Mouse (Mus musculus): ENCODE results near the gene Zfp329.
"Not testable (repeated sequence)": the region's sequence is repeated elsewhere in the genome, so short reads cannot be mapped to it uniquely, and the experiment has no call there.

Gene Zfp329

GRCm38 (mm10) chr7:12818521-12819295 is at the start of gene Zfp329:
Zfp329 (minus strand) TSS chr7:12818858.
- DNase-seq (ENCODE audit: low read depth, low spot score), result peak; percentile 95

DNA sequence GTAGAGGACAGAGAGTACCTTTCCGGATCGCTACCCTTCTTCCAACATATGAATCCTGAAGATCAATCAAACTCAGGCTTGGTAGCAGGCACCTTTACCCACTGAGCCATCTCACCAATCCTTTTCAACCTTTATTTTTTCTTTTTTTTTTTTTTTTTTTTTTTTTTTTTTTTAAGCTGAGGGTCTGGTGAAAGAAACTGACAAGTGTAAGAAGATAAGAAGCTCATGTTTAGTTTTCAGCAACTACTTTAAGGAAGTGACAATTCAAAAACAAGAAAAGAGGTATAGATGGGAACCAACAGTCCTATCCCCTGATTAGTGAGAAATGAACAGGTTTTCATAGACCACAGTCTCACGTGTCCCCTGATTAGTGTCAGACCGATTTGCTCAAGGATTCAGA is 17.1 kb upstream of the Zfp329 start:
- DNase-seq (ENCODE audit: low read depth, low spot score), result no peak
- Histone ChIP-seq H3K27me3 (ENCODE audit: control insufficient read depth, insufficient read depth, low read length, poor library complexity, severe bottlenecking) (no peaks in the 10 kb centered on the region), H3K36me3 (ENCODE audit: control insufficient read depth, insufficient read depth, low read length, poor library complexity, severe bottlenecking) (peaks cover 23% of the 10 kb centered on the region)

More at GRCm38 (mm10) chr7:12818521-12819295, at the start of gene Zfp329:
- Histone ChIP-seq H3K27me3 (ENCODE audit: control insufficient read depth, insufficient read depth, low read length, poor library complexity, severe bottlenecking) (no peaks in the 10 kb centered on the region), H3K36me3 (ENCODE audit: control insufficient read depth, insufficient read depth, low read length, poor library complexity, severe bottlenecking) (peaks cover 3% of the 10 kb centered on the region; the same call in 1 of the 2 replicates)

DNA sequence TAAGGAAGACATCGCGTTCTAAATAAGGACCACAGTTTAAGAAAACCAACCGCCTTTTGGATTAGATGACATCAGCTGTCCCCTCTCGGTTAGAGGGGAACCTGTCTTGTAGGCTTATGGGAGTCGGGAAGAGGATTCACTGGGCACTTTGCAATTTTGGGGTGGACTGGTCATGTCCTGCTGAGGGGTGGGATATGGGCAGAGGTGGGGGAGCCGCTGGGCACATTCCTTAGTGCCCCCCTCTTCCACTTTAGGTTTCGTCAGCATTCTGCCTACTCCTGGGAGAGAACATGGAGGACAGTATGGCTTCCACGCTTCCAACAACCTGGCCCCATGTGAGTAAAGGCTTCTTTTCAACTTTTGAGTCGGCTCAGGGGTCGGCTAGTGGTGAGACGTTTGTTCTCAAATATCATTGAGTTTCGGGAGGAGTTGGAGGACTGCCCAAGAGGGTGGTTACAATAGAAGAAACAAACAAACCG is 16.6 kb upstream of the Zfp329 start:
- DNase-seq (ENCODE audit: low read depth, low spot score), result no peak
- H3K36me3 ChIP-seq (ENCODE audit: control insufficient read depth, insufficient read depth, low read length, poor library complexity, severe bottlenecking), result peaks cover 20% of the 10 kb centered on the region
- no peaks in the 10 kb centered on the region for H3K27me3 ChIP-seq (ENCODE audit: control insufficient read depth, insufficient read depth, low read length, poor library complexity, severe bottlenecking)

DNA sequence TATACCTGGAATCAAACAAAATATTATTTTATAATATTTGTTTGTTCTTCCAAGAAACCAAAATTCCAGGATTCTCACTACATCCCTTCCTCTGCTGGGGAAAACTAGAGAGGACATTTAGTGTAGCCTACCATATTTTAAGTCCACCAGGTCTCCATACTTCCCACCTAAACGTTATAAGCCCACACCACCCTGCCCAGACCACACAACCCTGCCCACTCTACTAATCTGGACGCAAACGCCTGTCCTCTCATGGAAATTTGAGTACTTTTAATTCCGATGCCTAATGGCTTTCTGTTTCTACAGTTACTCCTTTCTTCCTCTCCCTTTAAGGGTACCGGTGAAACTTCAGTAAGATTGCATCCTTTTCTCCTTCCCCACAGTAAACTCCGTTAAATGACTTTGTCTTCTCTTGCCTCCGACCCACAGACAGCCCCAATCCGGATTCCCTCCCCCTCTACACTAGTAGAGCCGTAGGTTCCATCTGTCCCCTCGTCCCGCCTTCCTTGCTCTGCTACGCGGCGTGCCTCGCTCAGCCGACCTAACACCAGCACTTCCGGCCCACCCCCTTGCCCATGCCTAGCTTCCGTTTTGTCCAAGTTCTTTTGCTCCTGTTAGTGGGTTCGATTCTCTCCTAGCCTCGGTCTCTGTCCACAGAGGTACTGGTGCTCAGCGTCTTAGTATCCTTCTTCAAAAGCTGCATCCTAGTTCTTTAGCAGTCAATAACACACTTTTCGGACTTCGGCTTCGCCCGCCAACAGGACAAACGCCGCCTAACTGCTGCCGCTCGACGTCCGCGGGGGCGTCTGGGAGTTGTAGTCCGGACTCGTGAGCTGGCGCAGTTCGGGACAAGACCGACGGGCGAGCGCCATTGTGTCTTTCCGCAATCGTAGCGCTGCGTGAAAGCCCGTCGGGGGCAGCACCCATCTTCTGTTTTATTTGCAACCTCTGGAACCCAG is 15.8 kb upstream of the Zfp329 start, which contains the start of gene Zfp110:
TSS of gene Zfp110 (plus strand) at position 600 of the 959 bp plus-strand sequence.
- no peaks in the 10 kb centered on the region for H3K27me3 ChIP-seq (ENCODE audit: control insufficient read depth, insufficient read depth, low read length, poor library complexity, severe bottlenecking)
- peaks cover 17% of the 10 kb centered on the region for H3K36me3 ChIP-seq (ENCODE audit: control insufficient read depth, insufficient read depth, low read length, poor library complexity, severe bottlenecking)
- peak; percentile 92 for DNase-seq (ENCODE audit: low read depth, low spot score)

DNA sequence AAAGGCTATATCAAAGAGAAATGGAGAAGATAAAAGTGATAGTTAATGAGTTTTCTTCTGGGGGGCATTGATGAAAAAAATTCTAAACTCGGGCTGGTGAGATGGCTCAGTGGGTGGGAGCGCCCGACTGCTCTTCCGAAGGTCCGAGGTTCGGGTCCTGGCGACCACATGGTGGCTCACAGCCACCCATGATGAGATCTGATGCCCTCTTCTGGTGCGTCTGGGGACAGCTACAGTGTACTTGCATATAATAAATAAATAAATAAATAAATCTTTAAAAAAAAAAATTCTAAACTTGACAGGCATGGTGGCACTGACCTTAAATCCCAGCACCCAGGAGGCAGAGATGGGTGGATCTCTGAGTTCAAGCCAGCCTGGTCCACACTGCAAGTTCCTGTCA is 3.1 kb downstream of the Zfp329 start:
- DNase-seq (ENCODE audit: low read depth, low spot score), result peak; percentile 13
- H3K36me3 ChIP-seq (ENCODE audit: control insufficient read depth, insufficient read depth, low read length, poor library complexity, severe bottlenecking), result peaks cover 14% of the 10 kb centered on the region
- H3K27me3 ChIP-seq (ENCODE audit: control insufficient read depth, insufficient read depth, low read length, poor library complexity, severe bottlenecking), result no peaks in the 10 kb centered on the region

GRCm38 (mm10) chr7:12803727-12804071 is 15.0 kb downstream of the Zfp329 start:
- no peaks in the 10 kb centered on the region for H3K27me3 ChIP-seq (ENCODE audit: control insufficient read depth, insufficient read depth, low read length, poor library complexity, severe bottlenecking)
- DNase-seq (ENCODE audit: low read depth, low spot score), result no peak
- H3K36me3 ChIP-seq (ENCODE audit: control insufficient read depth, insufficient read depth, low read length, poor library complexity, severe bottlenecking), result 0 out of 2 replicates have a peak, but pooled peaks cover 2% of the 10 kb centered on the region

DNA sequence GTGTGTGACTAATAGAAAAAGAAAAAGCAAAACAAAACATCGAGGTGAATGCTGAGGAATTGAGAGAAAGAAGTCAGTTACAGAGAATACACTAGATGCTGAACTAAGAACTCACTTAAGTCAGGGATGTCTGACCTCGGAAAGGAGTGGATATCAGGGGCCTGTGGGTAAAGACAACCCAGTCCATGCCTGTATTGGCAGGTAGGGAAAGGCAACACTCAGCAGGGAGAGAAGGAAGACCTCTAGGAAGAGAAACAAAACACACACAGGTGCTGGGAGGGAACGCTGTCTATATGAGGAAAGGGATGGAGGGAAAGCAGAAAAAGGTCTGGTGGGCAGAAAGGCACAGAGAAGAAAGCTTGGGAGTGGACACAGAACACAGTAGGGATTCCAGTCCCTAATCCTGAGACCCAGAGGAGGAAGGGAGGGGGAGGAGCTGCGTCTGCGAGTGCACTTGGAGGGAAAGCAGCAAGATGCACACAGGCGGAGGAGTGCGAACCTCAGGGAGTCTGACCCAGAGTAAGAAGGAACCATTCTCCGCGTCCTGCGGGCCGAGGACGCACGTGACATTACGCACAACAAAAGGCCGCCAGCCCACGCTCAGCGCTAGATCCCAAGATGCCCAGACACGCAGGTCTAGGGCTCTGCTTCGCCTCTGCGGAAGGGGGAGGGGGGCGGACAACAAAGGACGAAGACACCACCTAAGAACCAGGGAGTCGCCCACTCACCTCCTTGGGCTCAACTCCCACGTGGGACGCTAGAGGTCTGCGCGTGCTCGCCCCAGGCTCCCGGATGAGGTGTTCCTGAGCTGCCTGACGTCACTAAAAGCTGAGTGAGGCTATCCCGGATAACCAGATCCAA is 15.6 kb downstream of the Zfp329 start, which contains the start of gene Zscan18:
TSS of gene Zscan18 (minus strand) at position 770 of the 861 bp plus-strand sequence.
- peak; percentile 50 for DNase-seq (ENCODE audit: low read depth, low spot score)
- 0 out of 2 replicates have a peak, but pooled peaks cover 2% of the 10 kb centered on the region for H3K36me3 ChIP-seq (ENCODE audit: control insufficient read depth, insufficient read depth, low read length, poor library complexity, severe bottlenecking)
- no peaks in the 10 kb centered on the region for H3K27me3 ChIP-seq (ENCODE audit: control insufficient read depth, insufficient read depth, low read length, poor library complexity, severe bottlenecking)

- no peak for DNase-seq (ENCODE audit: low read depth, low spot score)
- Histone ChIP-seq H3K36me3 (ENCODE audit: control insufficient read depth, insufficient read depth, low read length, poor library complexity, severe bottlenecking) (no peaks in the 10 kb centered on the region), H3K27me3 (ENCODE audit: control insufficient read depth, insufficient read depth, low read length, poor library complexity, severe bottlenecking) (no peaks in the 10 kb centered on the region)
Measured at GRCm38 (mm10) chr7:12799554-12799953, 19.1 kb downstream of the Zfp329 start.

GRCm38 (mm10) chr7:12797971-12798370 is 20.7 kb downstream of the Zfp329 start:
- no peak for DNase-seq (ENCODE audit: low read depth, low spot score)
- Histone ChIP-seq H3K27me3 (ENCODE audit: control insufficient read depth, insufficient read depth, low read length, poor library complexity, severe bottlenecking) (no peaks in the 10 kb centered on the region), H3K36me3 (ENCODE audit: control insufficient read depth, insufficient read depth, low read length, poor library complexity, severe bottlenecking) (no peaks in the 10 kb centered on the region)

GRCm38 (mm10) chr7:12792624-12793023 is 26.0 kb downstream of the Zfp329 start:
- H3K36me3 ChIP-seq (ENCODE audit: control insufficient read depth, insufficient read depth, low read length, poor library complexity, severe bottlenecking); H3K27me3 ChIP-seq (ENCODE audit: control insufficient read depth, insufficient read depth, low read length, poor library complexity, severe bottlenecking): not testable (repeated sequence)
- DNase-seq (ENCODE audit: low read depth, low spot score), result peak; percentile 6

- DNase-seq (ENCODE audit: low read depth, low spot score), result no peak
- Histone ChIP-seq H3K27me3 (ENCODE audit: control insufficient read depth, insufficient read depth, low read length, poor library complexity, severe bottlenecking) (no peaks in the 10 kb centered on the region), H3K36me3 (ENCODE audit: control insufficient read depth, insufficient read depth, low read length, poor library complexity, severe bottlenecking) (no peaks in the 10 kb centered on the region)
Measured at GRCm38 (mm10) chr7:12788025-12788424, 30.6 kb downstream of the Zfp329 start.

DNA sequence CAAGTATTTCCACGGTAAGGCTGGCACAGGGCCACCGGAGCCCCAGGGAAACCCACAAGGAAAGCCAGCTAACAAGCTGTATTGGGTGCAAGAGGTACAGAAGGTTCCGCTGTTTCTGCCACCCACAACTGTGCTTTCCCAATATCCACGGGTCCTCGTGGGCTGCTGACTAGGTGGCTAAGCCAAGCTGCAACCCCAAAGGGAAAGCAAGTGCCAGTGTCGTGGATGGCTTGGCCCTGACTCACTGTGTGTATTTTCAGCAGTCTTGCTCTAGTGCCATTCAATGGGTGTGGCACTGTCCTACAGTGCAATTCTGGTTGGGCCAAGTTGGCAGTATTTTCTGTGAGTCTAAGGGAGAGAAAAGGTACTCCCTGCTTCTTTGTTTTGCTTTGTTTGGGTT is 31.3 kb downstream of the Zfp329 start:
- no peaks in the 10 kb centered on the region for H3K27me3 ChIP-seq (ENCODE audit: control insufficient read depth, insufficient read depth, low read length, poor library complexity, severe bottlenecking)
- DNase-seq (ENCODE audit: low read depth, low spot score), result no peak
- H3K36me3 ChIP-seq (ENCODE audit: control insufficient read depth, insufficient read depth, low read length, poor library complexity, severe bottlenecking), result no peaks in the 10 kb centered on the region

DNA sequence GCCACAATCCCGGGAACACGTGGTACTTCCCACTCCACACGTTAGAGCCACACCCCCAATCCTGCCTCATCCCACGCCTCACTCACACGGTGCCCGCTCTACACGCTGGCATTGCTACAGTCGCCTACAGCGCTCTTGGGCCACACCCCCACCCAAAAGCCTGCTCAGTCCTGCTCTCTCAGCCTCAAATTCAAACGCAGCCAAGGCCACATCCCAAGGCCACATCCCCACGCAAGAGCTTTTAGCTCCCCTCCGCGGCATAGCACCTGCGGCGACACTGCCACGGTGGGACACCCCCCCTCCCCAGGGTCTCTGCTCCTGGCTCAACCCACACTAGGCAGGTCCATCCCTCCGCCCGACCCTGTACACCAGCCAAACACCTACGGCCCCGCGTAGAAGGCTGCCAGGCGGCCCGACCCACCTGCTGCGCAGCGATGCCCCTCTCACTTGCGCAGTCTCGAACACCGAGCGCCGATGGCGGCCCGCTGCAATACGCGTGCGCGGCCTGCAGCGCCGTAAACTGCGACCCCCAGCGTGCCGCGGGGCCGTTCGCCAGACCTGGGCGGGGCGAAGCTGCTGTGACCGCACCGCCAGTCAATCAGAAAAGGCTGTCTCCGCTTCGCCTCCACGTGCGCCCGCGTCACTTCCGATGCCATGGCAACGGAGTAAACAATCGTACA is 38.4 kb downstream of the Zfp329 start:
- DNase-seq (ENCODE audit: low read depth, low spot score), result peak; percentile 84
- no peaks in the 10 kb centered on the region for H3K27me3 ChIP-seq (ENCODE audit: control insufficient read depth, insufficient read depth, low read length, poor library complexity, severe bottlenecking)
- H3K36me3 ChIP-seq (ENCODE audit: control insufficient read depth, insufficient read depth, low read length, poor library complexity, severe bottlenecking), result no peaks in the 10 kb centered on the region

DNA sequence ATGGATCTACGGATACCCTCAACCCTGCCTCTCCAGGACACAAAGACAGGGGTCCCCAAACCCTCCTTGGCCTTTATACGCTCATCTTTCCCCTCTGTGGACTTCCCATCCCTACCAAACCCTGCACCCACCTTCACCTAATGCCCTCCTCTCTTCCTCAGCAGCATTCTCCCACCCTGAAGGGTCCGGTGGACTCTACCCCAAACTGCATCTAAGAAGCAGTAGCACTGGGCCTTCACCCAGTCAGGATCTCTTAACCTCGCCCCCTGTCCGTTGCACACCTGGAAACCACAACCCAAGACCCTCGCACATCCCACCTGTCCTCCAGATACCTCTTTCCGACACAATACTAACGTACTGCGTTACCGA is 38.9 kb downstream of the Zfp329 start:
- H3K36me3 ChIP-seq (ENCODE audit: control insufficient read depth, insufficient read depth, low read length, poor library complexity, severe bottlenecking), result no peaks in the 10 kb centered on the region
- no peaks in the 10 kb centered on the region for H3K27me3 ChIP-seq (ENCODE audit: control insufficient read depth, insufficient read depth, low read length, poor library complexity, severe bottlenecking)
- no peak for DNase-seq (ENCODE audit: low read depth, low spot score)

Data from splenic B cell, adult 2 months (primary cell).